Mouse (Mus musculus) kidney, postnatal 10 days (tissue): Measurements from ENCODE around the gene Idua.

Source experiments
- DNase-seq: peaks from one replicate; pipeline ENCODE4 v3.0.0; 2021; ENCODE audit warnings: mixed read lengths

The Idua gene

DNA sequence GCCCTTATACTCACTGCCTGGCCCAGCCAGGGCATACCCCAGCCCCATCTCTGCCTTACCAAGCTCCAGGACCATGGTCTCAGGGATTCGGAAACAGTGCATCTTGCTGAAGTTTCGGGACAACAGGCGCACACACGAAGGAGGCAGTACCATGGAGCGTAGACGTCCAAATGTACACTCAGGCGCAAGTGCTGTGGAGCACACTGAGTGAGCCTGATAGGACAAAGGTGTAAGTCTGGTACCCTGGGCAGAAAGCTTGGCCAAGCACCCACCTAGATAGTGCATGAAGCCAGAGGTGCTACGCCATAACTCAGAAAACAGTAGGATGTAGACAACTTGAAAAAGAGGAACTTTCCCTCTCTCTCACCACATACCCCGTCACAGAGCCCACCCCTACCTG is 4.8 kb upstream of the Idua start:
- no peak for DNase-seq

DNA sequence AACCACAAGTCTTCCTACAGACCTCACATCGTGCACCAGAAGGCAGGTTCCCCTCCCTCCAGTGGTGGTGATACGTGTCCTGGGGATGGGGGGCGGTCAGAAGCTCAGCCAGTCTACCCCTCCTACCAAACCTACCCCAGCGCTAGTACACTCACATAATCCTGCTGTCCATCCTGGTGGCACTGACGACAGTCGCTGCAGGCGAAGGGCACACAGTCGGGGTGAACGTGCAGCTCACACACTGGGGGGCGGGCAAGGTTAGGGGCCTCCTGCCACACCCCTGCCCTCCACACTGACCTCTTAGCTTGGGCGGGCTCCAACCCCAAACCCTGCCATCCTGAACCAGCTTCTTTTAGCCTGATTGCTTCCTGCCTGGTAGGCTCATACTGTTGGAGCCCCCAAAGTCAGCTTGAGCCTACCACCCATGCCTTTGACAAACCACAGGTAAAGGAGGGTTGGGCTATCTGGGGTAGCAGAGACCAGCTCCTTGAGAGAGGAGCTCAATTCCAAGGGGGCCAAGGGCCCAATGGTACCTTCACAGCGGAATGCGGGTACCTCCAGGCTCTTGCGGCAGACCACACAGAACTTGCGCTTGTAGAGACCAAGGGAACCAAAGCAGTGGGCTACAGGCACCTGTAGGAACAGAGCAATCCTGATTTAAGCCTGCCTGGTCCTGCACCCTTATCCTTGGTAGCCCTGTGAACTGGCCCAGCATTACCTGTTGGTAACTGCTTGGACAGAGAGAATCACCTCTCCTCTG is 4.1 kb upstream of the Idua start:
- DNase-seq = no peak

DNA sequence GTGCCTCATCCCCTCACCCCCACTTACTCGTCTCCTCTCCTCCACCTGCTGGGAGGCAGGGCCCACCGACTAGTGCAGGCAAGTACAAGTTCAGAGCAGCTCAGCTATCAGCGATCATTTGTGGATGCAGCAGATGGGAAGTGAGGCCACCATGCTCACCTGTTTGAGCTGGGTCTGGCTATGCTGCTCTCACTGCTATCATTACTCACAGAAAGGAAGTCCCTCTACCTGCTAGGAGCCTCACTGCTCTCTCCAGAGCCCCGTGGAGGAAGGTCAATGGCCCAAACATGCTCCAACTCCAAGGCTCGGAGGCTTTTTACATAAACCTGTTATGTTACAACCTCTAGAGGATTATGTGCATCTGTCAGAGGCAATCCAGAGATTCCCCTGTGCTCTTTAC is 2.7 kb upstream of the Idua start:
- DNase-seq = no peak

DNA sequence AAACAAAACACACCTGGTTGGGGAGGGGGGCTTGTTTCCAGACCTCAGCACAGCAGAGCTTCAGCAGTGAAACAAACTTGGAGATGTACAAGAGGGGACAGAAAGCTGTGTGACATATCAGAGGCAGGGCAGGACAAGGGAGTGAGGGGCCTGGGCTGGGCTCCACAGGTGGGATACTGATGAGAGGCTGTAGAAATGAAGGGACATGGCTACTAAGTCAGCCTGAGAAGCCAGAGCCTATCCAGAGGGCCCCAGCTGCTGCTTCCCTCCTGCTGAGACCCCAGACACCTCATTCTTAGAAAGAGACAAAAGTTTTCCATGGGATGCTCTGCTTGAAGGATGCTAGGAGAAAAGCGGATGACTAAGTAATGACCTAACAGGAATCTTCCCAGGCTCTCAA is 1.5 kb upstream of the Idua start:
- no peak for DNase-seq

DNA sequence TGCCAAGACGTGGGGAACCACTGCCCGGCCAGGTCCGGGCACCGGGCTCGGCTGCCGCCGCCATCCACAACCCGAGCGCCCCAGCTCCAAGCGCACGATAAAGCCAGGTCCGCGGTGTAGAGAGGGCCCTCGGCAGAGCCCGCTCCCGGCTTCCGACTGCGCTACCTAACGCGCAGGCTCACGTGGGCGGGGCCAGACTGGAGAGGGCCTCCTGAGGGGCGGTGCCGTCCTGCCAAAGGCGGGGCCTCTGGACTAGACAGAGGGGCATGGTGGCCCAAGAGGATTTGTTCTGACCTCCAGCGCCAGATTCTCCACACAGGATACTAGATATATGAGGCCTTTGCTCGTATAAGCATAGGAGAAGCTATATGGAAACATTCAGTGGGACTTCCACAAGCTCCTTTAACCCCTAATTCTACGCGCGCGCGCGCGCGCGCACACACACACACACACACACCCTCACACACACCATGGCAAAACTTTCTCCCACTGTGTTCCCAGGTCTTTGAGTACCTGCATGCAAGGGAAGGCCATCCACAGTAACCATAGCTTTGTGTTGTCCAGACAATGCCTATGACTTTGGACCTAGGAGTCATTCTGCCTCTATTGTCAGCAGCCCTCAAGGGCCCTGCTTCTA is 619 bp downstream of the Idua start:
- peak; percentile 97 for DNase-seq

DNA sequence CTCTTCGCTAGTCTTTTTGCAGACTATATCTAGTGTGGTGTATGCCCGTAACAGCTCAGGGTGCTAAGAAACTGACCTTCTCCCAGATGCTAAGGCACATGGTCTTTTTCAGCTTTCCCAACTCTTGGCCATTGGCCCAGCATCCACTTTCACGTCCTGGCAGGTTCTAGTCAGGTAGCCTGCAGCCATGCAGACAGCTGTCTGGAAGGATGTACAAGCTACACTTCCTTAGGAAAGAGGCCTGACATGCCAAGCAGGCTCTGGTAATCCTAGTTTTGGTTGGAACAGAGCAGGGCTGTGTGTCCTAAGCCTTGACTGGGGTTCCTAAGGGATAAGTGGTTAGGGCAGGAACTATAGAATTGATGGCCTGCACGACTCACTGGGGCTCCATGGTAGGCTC is 2.6 kb downstream of the Idua start:
- DNase-seq = no peak

DNA sequence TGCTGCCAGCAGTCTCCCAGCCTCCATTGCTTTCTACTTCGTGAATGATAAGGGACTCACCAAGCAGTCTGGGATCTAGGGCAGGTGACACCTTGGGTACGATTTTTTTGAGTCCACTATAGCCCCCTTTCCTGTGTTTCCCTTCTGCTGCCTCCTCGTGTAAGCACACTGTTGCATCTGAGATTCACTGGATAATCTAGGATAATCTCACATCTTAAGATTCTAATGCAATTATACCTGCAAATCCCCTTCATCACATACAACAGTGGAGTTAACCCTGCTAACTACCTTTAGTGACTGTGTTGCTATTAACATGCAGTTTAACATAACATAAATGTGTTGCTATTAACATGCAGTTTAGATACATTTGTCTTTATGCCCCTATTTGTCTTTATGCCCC is 4.9 kb downstream of the Idua start:
- DNase-seq = no peak

DNA sequence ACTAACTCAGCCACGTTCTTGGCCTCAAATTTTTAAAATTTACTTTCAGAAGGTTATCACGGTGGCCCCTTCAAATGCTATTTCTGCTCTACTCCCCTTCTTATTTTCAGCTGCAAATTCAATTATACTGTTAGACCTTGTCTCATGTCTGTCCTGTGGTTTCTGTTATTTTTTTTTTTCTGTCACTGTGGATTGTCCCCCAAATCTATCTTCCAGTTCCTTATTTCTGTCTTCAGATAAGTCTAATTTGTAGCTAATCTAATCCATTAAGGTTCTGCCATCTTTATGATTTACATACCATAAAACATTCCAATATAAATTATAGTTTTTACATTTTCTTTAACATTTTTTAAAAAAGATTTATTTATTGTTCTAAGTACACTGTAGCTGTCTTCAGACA is 7.2 kb downstream of the Idua start:
- DNase-seq = no peak

DNA sequence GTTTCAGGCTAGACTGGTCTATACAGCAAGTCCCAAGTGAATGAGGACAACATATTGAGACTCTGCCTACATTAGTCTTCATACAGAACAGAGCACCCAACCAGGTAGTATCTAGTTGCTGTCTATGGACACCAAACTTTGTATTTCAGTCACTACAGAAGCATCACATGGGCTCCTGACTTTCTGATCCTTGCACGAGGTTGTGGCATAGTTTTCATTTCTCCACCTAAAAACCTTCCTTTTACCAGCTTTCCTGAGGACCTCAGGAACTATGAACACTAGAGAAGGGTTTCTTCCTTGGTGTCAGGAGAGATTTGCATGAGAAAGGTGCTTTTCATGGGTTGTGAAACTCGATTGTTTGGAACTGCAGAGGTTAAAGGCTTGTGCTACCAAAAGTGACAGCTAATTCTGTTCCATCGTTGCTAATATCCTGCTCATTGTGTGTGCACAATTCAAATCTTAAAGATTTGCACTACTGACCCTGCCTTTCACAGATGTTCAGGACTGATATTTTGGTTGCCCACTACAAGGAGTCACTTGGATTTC is 8.3 kb downstream of the Idua start:
- DNase-seq = no peak

DNA sequence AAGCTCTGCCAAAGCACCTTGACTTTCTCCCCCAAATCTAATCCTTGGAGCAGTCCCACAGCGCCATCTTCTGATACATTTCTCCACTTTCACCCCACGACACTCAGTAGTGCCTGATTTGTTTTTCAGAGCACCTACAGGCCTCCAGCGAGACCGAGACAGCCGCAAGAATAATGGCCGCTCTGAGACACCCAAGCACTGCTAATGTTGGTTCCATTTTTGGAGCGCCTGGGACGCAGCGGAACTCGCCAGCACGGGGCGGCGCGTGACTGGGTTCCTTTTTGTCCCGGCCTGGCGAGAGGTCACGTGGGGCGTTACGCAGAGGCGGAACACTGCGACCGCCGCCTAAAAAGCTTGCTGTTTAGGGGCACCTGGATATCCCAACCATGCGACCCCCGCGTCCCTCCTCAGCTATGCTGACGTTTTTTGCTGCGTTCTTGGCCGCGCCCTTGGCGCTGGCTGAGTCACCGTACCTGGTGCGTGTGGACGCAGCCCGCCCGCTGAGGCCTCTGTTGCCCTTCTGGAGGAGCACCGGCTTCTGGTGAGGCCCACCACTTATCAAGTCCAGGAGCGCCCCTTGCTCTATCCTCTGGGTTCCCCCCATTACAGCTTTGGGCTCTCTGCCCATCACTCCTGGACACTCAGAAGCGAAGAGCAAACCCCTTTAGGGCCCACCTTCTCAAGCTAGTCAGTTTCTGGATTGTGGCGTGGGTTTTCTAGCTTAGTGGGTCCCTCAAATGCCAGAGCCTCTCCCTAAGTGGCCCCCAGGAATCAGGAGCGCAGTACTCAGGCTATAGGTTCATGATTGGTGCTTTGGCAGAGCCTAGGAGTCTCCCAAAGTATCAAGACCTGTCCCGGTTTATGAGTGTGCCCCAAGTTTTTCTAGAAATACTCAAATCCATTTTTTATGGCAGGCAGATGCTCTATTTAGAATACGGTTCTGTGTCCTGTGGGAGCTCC is 9.1 kb downstream of the Idua start, which contains the start of gene Dgkq:
Gene Dgkq, minus strand, starts transcription at position 696 of the 960 bp plus-strand sequence.
- peak; percentile 91 for DNase-seq

DNA sequence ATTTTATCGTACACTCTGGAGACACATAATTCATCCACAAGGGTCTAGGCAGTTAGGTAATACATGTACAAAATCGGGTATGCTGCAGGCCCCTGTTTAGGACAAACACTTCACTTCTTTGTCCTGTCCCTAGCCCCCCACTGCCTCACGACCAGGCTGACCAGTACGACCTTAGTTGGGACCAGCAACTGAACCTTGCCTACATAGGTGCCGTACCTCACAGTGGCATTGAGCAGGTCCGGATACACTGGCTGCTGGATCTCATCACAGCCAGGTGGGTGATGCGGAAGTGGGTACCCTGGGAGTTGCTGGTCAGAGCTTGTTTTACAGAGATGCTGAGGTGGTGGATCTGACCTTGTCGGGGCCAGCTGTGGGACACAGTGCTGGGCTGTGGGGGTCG is 9.9 kb downstream of the Idua start:
- no peak for DNase-seq

DNA sequence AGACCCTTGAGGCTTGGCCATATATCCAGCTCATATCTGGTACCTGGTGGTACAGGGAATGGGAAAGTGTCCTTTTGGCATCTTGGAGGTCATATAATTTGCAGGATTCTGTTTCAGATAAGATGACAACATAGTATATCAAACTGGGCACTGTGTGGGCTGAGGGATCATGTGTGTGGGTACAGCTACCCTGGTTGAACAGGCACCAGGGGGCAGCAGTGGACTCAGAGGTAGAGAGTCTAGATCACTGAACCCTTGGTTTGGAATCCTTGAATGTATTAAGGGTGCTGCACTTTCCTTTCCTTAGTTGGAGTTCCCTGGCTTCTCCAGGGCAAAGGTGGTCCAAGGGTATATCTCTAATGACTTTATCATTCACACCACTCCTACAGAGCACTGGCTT is 10.7 kb downstream of the Idua start:
- peak; percentile 81 for DNase-seq

DNA sequence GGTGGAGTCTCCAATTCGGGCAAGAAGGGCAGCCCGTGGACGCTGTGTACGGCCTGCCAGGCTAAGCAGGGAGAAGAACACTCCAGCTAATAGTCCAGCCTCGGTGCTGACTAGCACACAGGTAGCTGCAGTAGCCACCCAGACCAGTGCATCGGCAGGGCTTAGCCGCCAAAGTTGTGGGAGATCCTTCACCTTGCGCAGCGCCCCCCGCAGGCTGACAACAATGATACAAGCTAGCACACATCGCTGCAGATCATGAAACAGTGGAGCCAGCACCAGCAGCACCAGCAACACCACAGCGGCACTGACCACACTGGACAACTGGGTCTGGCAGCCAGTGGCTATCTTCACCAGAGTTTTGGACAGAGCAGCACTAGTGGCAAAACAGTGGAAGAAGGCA is 11.6 kb downstream of the Idua start:
- no peak for DNase-seq

DNA sequence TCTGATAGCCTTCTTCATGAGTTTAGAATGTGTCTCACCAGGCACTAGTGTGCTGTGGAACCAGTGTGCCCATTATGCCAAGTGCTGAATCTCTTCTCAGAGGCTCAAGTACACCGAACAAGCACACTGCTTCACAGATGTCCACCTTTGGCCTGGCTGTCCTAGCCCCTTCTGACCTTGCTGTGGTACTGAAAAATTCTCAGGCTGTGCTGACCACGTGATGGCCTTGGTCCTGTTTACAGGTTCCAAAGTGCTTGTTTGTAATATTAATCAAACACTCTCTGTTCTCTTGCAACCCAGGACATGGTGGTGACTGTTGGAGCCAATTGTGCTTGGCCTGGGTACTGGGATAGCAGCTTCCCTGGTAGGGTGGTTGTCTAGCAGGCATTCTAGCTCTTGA is 14.5 kb downstream of the Idua start:
- peak; percentile 55 for DNase-seq

DNA sequence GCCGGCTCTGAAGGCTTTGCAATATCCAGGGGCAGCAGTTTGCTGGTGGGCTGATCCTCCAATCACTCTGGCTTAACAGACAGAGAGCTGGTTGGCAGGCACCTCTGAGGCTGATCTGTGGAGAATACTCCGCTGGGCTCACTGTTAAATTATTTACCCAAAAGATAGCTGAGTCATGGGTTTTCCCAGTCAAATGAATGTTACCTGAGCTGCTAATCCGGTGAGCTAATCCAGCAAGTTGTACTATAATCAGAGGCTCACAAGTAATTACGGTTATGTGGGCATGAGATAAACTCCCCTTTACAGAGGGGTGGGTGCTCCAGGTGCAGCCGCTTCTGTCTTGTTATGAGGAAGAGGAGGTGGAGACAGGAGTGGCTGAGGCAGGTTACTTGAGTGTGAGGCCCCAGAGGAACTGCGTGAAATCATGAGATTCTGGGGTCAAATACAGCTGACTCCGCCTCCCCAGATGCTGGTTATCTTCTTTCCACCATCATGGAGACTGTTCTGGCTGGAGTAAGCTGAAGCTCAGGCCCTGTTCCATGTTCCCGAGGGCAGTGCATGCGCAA is 15.2 kb downstream of the Idua start, which contains the start of gene Slc26a1:
Gene Slc26a1, minus strand, starts transcription at position 319 of the 566 bp plus-strand sequence.
- DNase-seq = peak; percentile 54

DNA sequence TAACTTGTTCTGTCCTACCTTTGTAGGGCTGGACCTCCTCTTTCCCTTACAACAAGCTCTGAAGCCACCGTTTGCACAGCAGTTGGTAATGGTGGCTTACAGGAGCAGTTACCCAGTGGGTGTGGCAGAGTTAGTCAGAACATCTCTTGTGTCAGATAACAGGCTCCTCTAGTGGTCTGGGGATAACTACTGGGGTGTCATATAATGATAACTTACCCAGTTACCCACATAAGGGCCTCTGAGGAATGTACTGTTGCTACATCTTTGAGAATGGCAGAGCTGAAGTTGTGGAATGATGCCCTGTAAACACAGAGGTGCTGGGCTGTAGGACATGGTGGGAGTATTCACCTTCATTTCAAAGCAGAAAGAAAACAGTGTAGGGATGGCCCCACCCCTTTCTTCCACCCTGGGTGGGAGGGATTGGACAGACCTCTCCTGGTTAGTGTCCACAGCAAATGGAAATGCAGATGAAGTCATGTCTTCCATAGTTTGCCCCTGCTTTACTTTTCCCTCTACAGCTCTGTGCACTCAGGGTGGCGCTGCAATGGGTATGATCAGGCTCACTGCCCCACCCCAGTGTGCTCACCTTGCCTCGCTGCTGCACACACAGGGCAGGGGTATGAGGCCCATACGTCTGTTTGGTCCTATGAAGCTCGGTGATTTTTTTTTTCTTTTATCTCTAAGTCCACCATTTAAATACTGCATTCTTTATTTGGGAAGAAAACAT is 16.8 kb downstream of the Idua start:
- no peak for DNase-seq

DNA sequence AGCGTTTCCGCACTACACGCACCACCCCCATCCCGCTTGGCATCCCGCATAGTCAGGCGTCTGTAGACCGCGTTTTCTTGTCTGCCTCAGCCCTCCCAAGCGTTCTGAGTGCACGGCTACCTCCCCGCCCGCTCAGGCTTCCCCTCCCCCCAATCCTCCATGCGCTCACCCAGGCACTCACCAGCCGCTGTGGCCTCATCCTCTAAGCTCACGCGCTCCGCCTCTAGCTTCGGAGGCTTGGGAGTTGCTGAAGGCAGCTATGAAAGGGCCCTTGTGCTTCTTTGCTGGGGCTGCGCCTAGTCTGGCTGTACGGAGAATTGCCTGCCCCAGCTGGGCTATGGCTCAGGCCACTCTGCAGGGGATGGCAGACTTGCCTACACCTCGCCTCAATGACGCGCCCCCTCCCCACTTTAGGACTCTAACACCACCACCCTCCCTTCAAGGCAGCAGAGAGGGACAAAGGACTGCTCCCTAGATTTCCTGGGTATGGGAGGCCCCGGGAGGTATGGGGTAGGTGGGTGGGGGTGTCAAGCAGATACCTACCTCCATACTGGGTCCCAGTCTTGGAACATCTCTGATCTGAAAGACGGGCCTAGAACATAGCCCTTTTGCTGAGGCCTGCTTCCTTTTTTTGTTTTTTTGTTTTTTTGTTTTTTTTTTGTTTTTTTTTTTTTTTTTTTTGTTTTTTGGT is 17.6 kb downstream of the Idua start:
- peak; percentile 77 for DNase-seq

DNA sequence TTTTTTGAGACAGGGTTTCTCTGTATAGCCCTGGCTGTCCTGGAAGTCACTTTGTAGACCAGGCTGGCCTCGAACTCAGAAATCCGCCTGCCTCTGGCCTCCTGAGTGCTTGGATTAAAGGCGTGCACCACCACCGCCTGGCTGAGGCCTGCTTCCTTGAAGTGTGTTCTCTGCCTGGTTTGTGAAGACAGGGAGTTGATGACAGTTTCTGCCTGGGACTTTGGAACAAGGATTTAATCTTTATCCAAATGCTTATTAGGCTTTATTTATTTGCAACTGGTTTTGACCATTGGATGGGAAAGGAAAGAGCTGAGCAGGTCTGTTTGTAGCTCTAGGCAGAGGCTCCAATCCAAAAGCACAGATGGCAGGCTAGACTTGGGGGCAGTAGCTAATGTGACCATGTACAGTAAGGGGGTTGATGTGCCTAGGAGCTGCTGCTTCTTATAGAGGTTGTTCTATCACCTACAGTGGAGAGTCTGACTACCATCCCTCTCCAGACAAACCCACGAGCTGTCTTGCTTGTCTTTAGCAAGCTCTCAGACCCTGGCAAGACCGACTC is 18.2 kb downstream of the Idua start:
- DNase-seq = peak; percentile 53

DNA sequence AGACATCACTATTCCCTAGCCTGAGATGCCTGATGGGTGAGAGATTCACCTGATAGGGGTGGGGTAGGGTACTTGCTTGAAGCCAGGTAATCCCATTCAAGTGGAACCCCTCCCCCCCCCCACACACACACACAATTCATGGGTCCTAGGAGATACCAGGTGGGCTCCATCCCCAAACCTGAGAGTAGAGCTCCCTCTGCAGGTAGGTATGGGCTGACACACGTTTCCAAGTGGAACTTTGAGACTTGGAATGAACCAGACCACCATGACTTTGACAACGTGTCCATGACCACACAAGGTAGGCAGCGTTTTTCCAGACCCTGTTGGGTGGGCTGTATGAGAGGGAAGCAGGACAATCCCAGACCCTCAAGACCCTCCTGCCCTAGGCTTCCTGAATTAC is 19.8 kb downstream of the Idua start:
- DNase-seq = no peak

DNA sequence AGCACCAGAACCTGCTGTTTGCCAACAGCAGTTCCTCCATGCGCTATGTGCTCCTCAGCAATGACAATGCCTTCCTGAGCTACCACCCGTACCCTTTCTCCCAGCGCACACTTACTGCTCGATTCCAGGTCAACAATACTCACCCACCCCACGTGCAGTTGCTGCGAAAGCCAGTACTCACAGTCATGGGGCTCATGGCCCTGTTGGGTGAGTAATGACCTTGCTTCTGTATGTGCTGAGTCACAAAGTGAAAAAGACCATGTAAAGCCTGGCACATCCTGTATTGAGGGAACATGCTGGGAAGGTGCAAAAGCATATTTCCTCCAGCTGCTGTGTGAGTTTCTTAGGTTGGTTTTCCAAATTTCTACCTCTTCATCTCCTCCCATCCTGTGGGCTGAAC is 20.7 kb downstream of the Idua start:
- DNase-seq = no peak

DNA sequence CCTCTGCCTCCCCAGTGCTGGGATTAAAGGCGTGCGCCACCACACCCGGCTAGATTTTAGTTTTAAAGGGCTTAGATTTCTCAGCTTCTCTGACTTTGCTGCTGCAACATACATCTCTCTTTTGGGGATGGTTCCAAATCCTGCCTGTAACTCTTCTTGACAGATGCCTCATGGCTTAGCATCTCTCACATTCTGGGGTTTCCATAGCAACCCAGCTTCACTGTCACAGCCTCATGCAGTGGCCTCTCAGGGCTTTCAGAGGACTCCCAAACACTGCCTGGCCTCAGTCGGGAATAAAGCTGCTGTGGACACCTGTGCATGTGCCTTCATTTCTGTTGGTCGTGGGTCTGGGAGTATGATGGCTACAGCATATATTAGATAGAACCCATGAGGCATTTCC is 29.0 kb downstream of the Idua start:
- no peak for DNase-seq
